Mouse (Mus musculus): ENCODE results near the gene Ace2.

- TF ChIP-seq CTCF (IDR thresholded peaks at IDR 0.05; ENCODE audit: low read depth) (peak; percentile 32), EP300 (IDR thresholded peaks at IDR 0.05; ENCODE audit: low read depth) (no peak)
These were observed 37.6 kb upstream of the Ace2 start for GRCm38 (mm10) chrX:164101483-164101882.

Measured in liver, postnatal 0 days (tissue).